Mouse (Mus musculus) myocyte (in vitro differentiated cells): Measurements from ENCODE around the gene Tbc1d17.

Source experiments
- MAX ChIP-seq: IDR thresholded peaks from one replicate; pipeline ENCODE4 v1.6.1; 2011; ENCODE audit warnings: low read depth, mild to moderate bottlenecking, control low read depth
- POLR2A ChIP-seq: IDR thresholded peaks from one replicate; pipeline ENCODE4 v1.6.1; 2011; ENCODE audit warnings: low read depth, mild to moderate bottlenecking, control low read depth, moderate library complexity; ENCODE audit not compliant: insufficient read length

- no peak for TF ChIP-seq POLR2A
- no peak for TF ChIP-seq MAX
These were observed 25.5 kb downstream of the Tbc1d17 start for GRCm38 (mm10) chr7:44823409-44823808.
